Mouse (Mus musculus) hindbrain, embryonic 15.5 days (tissue): ENCODE data around the gene Ndufaf5. TPM values are rescaled to one million over a fixed set of nuclear protein-coding genes. Genes with fewer than 3 reads are reported as not detected.
"Not testable (repeated sequence)": the region's sequence is repeated elsewhere in the genome, so short reads cannot be mapped to it uniquely, and the experiment has no call there.

Experiments
- ATAC-seq: fragments of 200-750 bp; cut with Nextera tagmentation; 2 replicates; pipeline ENCODE4 v1.8.0; 2017; ENCODE audit warnings: low read depth, moderate number of reproducible peaks, moderate TSS enrichment; ENCODE audit not compliant: low FRiP score
- H3K27ac ChIP-seq: fragments of 300-500 bp; sonication (generic); replicated peaks from 2 replicates; pipeline ENCODE4 v1.5.1; 2015; ENCODE audit warnings: mild to moderate bottlenecking, inconsistent platforms
- H3K27me3 ChIP-seq: fragments of 300-500 bp; sonication (generic); 2 replicates; pipeline ENCODE4 v1.6.1; 2015; ENCODE audit warnings: control low read depth, inconsistent platforms
- H3K36me3 ChIP-seq: fragments of 300-500 bp; sonication (generic); 2 replicates; pipeline ENCODE4 v1.6.1; 2015; ENCODE audit warnings: control low read depth, inconsistent platforms
- H3K4me1 ChIP-seq: fragments of 300-500 bp; sonication (generic); replicated peaks from 2 replicates; pipeline ENCODE4 v1.6.1; 2015; ENCODE audit warnings: control low read depth, inconsistent platforms
- H3K4me2 ChIP-seq: fragments of 300-500 bp; sonication (generic); 2 replicates; pipeline ENCODE4 v1.6.1; 2015; ENCODE audit warnings: moderate library complexity, mild to moderate bottlenecking, inconsistent platforms
- H3K4me3 ChIP-seq: fragments of 300-500 bp; sonication (generic); 2 replicates; pipeline ENCODE4 v1.5.1; 2015; ENCODE audit warnings: mild to moderate bottlenecking, inconsistent platforms
- H3K9ac ChIP-seq: fragments of 300-500 bp; sonication (generic); 2 replicates; pipeline ENCODE4 v1.6.1; 2015; ENCODE audit warnings: inconsistent platforms
- H3K9me3 ChIP-seq: fragments of 300-500 bp; sonication (generic); 2 replicates; pipeline ENCODE4 v1.6.1; 2016; ENCODE audit warnings: control low read depth, inconsistent platforms
- WGBS: fragments of 180-500 bp; shearing (Covaris S2); methylation state at CpG from one replicate; pipeline ENCODE4 v1.1.7; 2015; 5-methylcytosine and 5-hydroxymethylcytosine counted together
- polyA plus RNA-seq: library from polyadenylated mRNA; unstranded; fragments of >200 nt; fragmentation: Nextera tagmentation; extraction: Ambion mirVana; gene quantifications from 2 replicates; pipeline ENCODE4 v1.2.1, GENCODE M21; 2015

Gene Ndufaf5
- polyA plus RNA-seq = 56.3 and 58.4 TPM in 2 replicates

DNA sequence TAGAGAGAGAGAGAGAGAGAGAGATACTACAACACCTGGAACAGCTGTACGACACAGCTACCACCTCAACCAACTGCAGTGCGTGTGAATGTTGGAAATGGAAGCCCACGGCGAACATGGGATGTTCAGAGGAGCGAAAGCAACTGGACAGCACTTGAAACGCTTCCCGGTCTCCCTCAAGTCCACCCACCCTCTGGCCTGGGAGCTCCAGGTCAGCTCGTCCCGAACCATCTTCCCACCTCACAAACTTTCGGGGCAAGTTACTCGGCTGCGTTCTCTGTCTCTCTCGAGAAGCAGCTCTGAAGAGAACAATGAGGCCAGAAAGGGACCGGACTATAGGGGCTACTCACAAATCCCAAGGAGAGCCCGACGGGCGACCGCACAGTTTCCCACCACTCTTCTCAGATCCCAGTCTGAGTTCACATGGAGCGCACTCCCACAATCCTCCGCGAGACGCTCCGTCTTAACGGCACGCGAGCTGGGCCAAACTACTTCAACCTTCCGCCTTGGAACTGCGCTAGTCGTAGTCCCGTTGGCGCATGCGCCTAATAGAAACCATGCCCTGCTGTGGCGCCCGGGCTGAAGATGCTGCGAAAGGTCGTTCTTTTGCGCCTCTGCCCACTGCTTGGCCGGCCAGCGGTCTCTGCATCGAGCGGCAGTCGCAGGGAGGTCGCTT, at the start of gene Ndufaf5, which contains the start of gene Esf1:
TSS of gene Ndufaf5 (plus strand) at position 523 of the 676 bp plus-strand sequence.
TSS of gene Esf1 (minus strand) at position 438 of the 676 bp plus-strand sequence.
- Histone ChIP-seq H3K9ac (peak within 1 kb of the TSS; percentile 68), H3K9me3 (no peaks in the 10 kb centered on the region), H3K36me3 (peaks cover 17% of the 10 kb centered on the region), H3K4me2 (peak within 1 kb of the TSS; percentile 91), H3K4me1 (peaks cover 27% of the 10 kb centered on the region), H3K27me3 (no peaks in the 10 kb centered on the region), H3K27ac (peak within 1 kb of the TSS; percentile 76), H3K4me3 (peak within 1 kb of the TSS; percentile 70)
- WGBS = under 1% methylated on average over 43 of the region's 43 CpGs
- ATAC-seq = peak; percentile 98

DNA sequence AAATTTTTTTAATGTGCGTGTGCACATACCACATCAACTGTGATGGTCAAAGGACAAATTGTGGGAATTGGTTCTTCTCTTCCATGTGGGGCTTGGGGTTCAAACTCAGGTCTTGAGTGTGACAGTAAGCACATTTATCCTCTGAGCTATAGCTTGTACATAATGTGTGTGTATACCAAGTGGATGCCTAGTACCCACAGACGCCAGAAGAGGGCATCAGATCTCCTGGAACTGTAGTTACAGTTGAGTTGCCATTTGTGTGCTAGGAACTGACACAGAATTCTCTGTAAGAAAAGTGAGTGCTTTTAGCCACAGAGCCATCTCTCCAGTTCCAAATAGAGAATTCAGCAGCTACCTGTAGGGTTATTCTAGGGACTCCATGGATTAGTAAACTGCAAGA, 44.9 kb upstream of the Ndufaf5 start:
- Histone ChIP-seq H3K27me3 (no peaks in the 10 kb centered on the region), H3K4me2 (no peak overlapping the region), H3K9ac (no peak overlapping the region), H3K9me3 (no peaks in the 10 kb centered on the region), H3K4me1 (no peaks in the 10 kb centered on the region), H3K4me3 (no peak overlapping the region), H3K36me3 (peaks cover 50% of the 10 kb centered on the region), H3K27ac (no peak overlapping the region)
- 88% methylated on average over 2 of the region's 2 CpGs for WGBS
- no peak for ATAC-seq

DNA sequence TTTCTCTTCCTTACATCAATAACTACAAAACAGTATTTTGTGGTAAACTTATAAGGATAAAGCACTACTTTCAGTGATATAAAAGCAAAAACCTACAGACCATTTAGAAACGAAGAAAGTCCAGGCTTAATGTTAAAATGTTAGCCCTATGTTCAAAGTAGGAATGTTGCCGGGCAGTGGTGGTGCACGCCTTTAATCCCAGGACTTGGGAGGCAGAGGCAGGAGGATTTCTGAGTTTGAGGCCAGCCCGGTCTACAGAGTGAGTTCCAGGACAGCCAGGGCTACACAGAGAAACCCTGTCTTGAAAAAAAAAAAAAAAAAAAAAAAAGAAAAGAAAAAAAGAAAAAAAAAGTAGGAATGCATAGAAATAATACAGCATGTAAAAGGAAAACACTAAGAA, 18.7 kb upstream of the Ndufaf5 start, which contains the start of gene Gm17374:
TSS of gene Gm17374 (plus strand) at position 301 of the 400 bp plus-strand sequence.
- H3K9me3 ChIP-seq, H3K4me1 ChIP-seq, H3K9ac ChIP-seq, ATAC-seq, H3K27ac ChIP-seq, H3K4me2 ChIP-seq, H3K27me3 ChIP-seq, H3K4me3 ChIP-seq: not testable (repeated sequence)
- 95% methylated on average over 4 of the region's 4 CpGs for WGBS
- H3K36me3 ChIP-seq = peaks cover 35% of the 10 kb centered on the region

- no peak for ATAC-seq
- H3K4me1 ChIP-seq = no peaks in the 10 kb centered on the region
- no peak overlapping the region for H3K9ac ChIP-seq
- H3K36me3 ChIP-seq = peaks cover 48% of the 10 kb centered on the region
- H3K4me3 ChIP-seq = no peak overlapping the region
- no peaks in the 10 kb centered on the region for H3K27me3 ChIP-seq
- H3K9me3 ChIP-seq = no peaks in the 10 kb centered on the region
- no peak overlapping the region for H3K27ac ChIP-seq
- H3K4me2 ChIP-seq = no peak overlapping the region
- 77% methylated on average over 3 of the region's 3 CpGs for WGBS
Observed at GRCm38 (mm10) chr2:140159186-140159730, 11.2 kb upstream of the Ndufaf5 start.

- no peaks in the 10 kb centered on the region for H3K9me3 ChIP-seq
- 98% methylated on average over 5 of the region's 5 CpGs for WGBS
- no peak overlapping the region for H3K4me2 ChIP-seq
- no peaks in the 10 kb centered on the region for H3K27me3 ChIP-seq
- H3K27ac ChIP-seq = no peak overlapping the region
- H3K4me1 ChIP-seq = no peaks in the 10 kb centered on the region
- no peak overlapping the region for H3K4me3 ChIP-seq
- H3K36me3 ChIP-seq = peaks cover 32% of the 10 kb centered on the region
- ATAC-seq = no peak
- no peak overlapping the region for H3K9ac ChIP-seq
Observed at GRCm38 (mm10) chr2:140163351-140163854, 7.0 kb upstream of the Ndufaf5 start.

- no peak overlapping the region; the same call in 1 of the 2 replicates for H3K4me2 ChIP-seq
- H3K27ac ChIP-seq = no peak overlapping the region
- peaks cover 27% of the 10 kb centered on the region for H3K4me1 ChIP-seq
- peaks cover 17% of the 10 kb centered on the region for H3K36me3 ChIP-seq
- WGBS = 92% methylated on average over 1 of the region's 1 CpGs
- ATAC-seq = no peak
- no peaks in the 10 kb centered on the region for H3K27me3 ChIP-seq
- no peaks in the 10 kb centered on the region for H3K9me3 ChIP-seq
- no peak overlapping the region for H3K9ac ChIP-seq
- no peak overlapping the region for H3K4me3 ChIP-seq
Observed at GRCm38 (mm10) chr2:140169057-140169456, 1.4 kb upstream of the Ndufaf5 start.

DNA sequence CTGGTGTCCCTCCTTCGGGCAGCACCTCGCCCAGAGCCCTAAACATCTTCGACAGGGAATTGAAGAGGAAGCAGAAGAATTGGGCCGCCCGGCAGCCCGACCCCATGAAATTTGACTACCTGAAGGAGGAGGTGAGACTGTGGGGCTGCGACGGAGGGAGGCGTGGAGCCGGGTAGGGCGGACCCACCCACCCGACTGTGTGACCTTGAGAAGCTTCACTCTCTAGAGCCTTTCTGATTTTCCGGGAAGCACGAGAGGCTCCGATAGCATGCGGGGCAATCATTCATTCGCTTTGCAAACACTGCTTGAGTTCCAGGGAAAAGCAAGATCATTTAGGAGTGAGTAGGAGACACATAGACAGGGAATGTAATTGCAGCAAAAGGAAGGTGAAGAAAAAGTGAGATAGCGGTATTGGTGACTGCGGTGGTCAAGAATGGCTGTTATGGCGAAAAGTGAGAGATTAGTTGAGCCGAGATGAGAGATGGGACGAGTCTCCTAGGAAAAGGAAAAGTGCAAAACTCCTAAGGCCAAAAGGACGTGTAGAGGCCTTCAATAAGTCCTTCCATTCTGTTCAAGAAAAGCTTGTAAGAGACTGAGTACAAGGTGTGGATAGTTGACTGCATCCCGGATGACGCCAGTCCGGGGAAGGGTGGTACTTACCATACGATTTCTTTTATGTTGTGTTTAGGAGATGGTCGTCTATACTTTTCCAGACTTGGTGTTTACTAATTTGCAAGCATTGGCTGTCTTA, 529 bp downstream of the Ndufaf5 start:
- ATAC-seq = peak; percentile 88
- Histone ChIP-seq H3K4me3 (peak overlapping the region; percentile 70), H3K4me1 (peaks cover 27% of the 10 kb centered on the region), H3K9me3 (no peaks in the 10 kb centered on the region), H3K4me2 (peak overlapping the region; percentile 91), H3K27ac (peak overlapping the region; percentile 76), H3K9ac (peak overlapping the region; percentile 68), H3K36me3 (peaks cover 19% of the 10 kb centered on the region), H3K27me3 (no peaks in the 10 kb centered on the region)
- 8% methylated on average over 28 of the region's 28 CpGs for WGBS

DNA sequence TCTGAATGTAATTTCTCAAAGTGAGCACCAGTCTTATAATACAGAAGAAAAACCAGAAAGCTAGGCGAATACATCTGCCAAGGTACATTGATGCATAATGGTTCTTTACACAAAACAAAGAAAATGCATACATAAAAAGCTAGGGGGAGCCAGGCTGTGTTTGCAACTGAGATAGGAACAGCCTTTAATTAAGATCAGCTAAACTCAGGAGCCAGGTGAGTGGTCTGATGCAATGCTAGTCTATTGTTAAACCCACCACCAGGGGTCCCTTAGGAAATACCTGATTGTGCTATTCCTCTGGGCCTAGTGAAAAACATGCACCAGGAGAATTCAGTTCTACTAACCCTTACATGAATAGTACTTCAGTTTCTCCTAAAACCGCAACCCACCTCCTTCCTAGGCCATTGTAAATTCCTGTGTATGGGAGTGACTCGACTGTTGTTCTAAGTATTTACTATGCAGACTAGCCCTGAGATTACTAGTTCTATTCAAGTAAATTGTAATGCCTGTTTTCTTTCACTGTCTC, 15.3 kb downstream of the Ndufaf5 start:
- H3K27me3 ChIP-seq, H3K4me3 ChIP-seq, H3K9me3 ChIP-seq, H3K9ac ChIP-seq, ATAC-seq, H3K27ac ChIP-seq, H3K4me2 ChIP-seq, H3K4me1 ChIP-seq: not testable (repeated sequence)
- 96% methylated on average over 3 of the region's 3 CpGs for WGBS
- peaks cover 44% of the 10 kb centered on the region for H3K36me3 ChIP-seq

GRCm38 (mm10) chr2:140200713-140201112, 30.3 kb downstream of the Ndufaf5 start:
- Histone ChIP-seq H3K4me1 (no peaks in the 10 kb centered on the region), H3K27ac (no peak overlapping the region), H3K9me3 (no peaks in the 10 kb centered on the region), H3K36me3 (peaks cover 44% of the 10 kb centered on the region), H3K4me3 (no peak overlapping the region), H3K27me3 (no peaks in the 10 kb centered on the region), H3K4me2 (no peak overlapping the region), H3K9ac (no peak overlapping the region)
- ATAC-seq = no peak
- 81% methylated on average over 2 of the region's 2 CpGs for WGBS

DNA sequence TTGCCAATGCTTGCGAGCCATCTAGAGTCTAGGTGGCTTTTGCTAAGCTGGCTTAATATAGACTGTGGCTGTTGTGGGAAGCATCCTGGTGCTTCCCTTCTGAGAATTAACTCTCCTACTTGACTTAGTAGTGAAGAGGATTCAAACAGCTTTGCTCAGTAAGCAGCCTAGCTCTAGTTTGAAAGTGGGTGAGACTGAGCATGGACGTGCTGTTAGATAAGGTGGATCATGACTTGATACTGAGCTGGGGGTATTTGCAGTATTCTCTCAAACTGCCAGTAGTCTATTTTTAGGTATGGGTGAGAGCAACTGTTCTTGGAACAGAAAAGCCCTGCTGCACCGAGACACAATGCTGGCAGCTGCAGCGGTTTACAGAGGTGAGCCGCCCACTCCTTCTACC, 32.1 kb downstream of the Ndufaf5 start:
- no peak for ATAC-seq
- 92% methylated on average over 5 of the region's 5 CpGs for WGBS
- Histone ChIP-seq H3K27me3 (no peaks in the 10 kb centered on the region), H3K27ac (no peak overlapping the region), H3K36me3 (peaks cover 48% of the 10 kb centered on the region), H3K4me3 (no peak overlapping the region), H3K9me3 (no peaks in the 10 kb centered on the region), H3K4me1 (no peaks in the 10 kb centered on the region), H3K4me2 (no peak overlapping the region), H3K9ac (no peak overlapping the region)

GRCm38 (mm10) chr2:140203756-140204155, 33.3 kb downstream of the Ndufaf5 start:
- Histone ChIP-seq H3K27me3 (no peaks in the 10 kb centered on the region), H3K36me3 (peaks cover 47% of the 10 kb centered on the region), H3K27ac (no peak overlapping the region), H3K4me2 (no peak overlapping the region), H3K9ac (no peak overlapping the region), H3K9me3 (no peaks in the 10 kb centered on the region), H3K4me3 (no peak overlapping the region), H3K4me1 (no peaks in the 10 kb centered on the region)
- ATAC-seq = no peak
- WGBS = 96% methylated on average over 7 of the region's 7 CpGs
